Mouse (Mus musculus): ENCODE data around the gene Plxnb3. TPM values are rescaled to one million over a fixed set of nuclear protein-coding genes. Genes with fewer than 3 reads are reported as not detected.

Gene Plxnb3
- total RNA-seq, 2 experiments from 2014 or later = 0.30 to 0.61 TPM

DNA sequence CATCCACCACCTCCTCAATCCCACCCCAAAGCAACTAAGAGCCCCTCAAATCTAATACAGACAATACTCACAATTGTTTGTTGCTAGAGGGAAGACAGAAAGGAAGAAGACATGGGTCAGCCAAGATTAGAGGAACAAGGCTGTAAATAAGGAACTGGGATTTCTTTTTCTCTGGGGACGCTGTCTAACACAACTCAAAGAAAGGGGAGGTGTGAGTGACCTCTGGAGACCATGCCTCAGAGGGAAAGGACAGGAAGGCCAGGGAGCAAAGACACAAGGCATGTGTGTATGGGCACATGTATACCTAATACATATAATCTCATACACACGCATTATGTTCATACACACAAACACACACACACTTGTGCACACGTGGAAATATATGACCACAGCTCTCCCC lies 25.3 kb downstream of the Plxnb3 start:
- DNase-seq (ENCODE audit: low spot score in 2 of 2) = no peak

DNA sequence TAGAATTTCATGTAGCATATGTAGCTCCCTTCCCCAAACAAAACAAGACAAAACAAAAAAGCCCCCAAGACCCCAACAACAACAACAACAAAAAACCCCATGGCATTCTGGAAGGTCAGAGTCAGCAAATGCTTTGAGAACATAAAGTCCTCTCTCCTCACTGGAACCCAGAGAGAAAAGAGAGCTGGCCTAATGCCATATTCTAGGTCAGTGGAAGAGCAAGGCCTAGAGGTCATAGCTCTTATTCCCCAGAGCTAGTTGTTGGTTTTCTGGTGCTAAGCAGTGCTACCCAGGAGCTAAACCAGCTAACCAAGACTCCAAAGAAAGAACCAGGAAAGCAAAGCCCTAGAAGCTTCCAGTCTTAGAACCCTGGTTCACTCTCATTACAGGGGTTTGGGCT lies 28.8 kb downstream of the Plxnb3 start:
- no peak for DNase-seq (ENCODE audit: low spot score in 2 of 2)

DNA sequence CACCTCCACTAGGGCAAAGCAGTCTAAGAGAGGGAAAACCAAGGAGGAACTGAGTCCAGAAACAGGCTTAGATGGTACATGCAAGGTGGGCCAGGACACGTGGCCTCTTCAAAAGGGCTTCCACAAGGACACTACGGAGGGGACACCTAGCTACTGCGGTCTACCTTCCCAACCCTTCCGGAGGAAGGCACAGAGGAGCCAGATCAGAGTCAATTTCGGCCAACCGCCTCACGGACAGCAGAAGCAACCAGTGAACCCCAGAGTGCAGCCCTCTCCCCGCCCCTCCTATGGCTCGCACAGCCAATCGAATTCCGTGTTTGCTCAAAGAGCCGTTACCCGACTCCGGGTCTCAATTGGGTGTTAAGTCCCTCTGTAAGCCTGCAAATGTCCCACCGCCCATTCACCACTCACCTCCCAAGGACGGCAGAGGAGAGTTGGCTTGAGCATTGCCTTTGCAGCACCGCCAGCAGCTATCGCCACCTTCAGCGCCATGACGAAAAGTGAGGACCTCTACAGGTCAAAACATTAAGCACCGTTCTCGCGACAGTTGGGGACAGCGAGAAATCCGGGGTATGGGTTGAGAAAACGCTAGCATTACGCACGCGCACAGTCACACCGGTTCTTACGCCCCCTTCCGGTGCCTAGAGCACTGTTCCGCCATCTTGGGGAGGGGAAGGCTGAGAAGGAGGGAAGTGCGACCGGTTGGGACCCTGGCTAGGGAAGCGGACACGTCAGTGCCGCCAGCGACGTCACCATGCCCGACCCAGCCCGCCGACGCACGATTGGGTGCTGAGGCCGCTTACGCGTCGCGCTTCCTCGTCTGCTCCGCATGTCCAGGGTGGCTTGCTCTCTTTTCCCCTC lies 29.7 kb downstream of the Plxnb3 start, which contains the start of the genes Idh3g and Ssr4:
Gene Idh3g, minus strand, starts transcription at position 534 of the 861 bp plus-strand sequence.
Gene Ssr4, plus strand, starts transcription at position 665 of the 861 bp plus-strand sequence.
- peak; percentile 80 to 86 for DNase-seq (ENCODE audit: low spot score in 2 of 2)

DNA sequence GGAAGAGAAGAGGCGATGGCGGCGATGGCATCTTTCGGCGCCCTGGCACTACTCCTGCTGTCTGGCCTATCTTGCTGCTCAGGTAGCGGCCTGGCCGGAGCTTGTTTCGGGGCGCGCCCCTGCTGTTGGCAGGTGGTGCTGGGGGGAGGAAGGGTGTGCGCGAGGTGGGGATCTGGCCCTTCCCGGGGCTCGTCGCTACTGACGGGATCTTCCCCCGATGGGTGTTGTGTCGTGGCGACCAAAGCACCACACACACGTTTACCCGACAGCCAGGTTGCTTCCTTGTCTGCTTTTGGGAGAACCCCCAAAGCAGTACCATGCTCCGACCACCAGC lies 30.3 kb downstream of the Plxnb3 start:
- no peak for DNase-seq (ENCODE audit: low spot score in 2 of 2)

DNA sequence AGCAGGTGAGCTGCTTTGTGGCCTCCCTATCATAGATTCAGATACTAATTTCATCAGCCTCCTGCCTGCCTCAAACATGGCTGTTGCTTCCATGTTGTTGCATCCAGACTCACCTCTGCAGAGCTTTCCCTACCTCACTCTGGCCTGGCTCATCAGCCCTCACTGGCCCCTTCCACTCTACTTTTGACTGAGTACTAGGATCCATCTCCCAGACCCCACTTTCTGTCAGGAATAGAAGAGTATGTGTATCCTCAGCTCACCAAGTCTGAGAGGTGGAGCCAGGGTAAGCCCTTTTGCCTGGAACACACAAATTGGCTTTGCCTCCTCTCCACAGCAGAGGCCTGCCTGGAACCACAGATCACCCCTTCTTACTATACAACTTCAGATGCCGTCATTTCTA lies 31.6 kb downstream of the Plxnb3 start:
- DNase-seq (ENCODE audit: low spot score in 2 of 2) = no peak

DNA sequence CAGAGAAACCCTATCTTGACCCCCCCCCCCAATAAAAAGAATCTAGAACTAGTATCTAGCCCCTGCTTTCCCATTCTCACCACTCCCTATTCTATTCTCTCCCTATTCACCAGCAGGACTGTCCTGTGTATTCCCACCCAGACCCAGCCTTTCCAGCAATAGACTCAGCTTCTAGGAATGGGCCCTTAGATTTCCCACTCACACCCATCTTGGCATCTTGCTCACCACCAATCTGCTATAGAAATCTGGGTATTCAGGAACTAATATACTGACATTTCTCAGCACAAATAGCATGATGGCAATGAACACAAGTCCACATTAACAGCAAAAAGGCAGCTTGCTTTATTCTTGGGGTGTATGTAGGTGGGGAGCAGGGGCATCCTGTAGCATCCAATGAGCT lies 36.1 kb downstream of the Plxnb3 start:
- no peak for DNase-seq (ENCODE audit: low spot score in 2 of 2)

DNA sequence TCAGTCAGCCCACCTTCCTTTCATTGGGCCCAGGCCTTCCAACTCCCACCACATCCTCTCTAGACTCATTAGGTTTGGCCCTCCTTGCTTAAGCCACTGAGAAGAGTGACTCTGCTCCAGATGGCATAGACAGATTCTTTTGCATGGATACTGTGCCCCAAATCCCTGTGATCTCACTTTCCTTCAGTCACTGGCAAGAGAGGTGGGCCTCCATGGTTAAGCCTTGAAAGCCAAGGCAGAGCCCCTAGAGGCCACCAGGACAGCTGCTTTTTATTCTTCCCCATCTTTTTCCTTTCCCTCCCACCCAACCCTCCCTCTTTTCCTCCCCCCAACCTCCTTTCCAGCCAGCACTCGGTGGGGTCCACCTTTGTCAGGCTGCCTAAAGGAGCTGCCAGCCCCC lies 36.6 kb downstream of the Plxnb3 start:
- no peak for DNase-seq (ENCODE audit: low spot score in 2 of 2)

DNA sequence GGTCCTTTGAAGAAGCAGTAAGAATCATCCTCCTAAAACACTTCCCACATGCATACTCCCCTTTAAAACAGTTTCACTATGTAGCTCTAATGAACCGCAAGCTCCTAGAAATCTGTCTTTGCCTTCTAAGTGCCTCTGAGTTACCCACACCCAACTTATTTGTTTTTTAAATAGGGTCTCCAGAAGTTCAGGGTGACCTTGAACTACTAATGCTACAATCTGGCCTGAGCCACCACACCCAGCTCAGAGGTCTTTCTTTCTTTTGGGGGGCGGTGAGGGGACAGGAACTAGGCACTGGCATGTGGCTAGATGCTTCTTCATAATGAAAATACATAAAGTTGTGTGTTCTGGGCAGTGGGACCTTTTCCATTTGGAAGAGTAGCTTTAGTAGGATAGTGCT lies 40.6 kb downstream of the Plxnb3 start:
- DNase-seq (ENCODE audit: low spot score in 2 of 2) = no peak

DNA sequence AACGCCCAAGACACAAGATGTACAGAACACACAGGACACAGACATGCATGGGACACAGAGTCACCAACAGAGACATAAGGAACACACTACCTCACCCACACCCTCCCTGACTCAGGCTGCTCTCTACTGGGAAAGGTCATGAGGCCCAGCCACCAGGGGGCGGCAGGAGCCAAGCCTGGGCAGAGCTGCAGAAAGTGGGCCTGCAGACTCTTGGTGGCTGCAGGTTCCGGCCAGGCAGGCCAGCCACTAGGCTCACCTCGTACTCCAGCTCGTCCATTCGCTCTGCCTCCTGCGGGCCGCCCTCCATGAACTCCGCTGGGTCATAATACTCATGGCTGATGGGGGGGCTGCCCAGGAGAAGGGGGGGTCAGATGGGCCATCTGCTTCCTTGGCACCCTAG lies 41.6 kb downstream of the Plxnb3 start:
- DNase-seq (ENCODE audit: low spot score in 2 of 2) = peak; percentile 62 to 63

DNA sequence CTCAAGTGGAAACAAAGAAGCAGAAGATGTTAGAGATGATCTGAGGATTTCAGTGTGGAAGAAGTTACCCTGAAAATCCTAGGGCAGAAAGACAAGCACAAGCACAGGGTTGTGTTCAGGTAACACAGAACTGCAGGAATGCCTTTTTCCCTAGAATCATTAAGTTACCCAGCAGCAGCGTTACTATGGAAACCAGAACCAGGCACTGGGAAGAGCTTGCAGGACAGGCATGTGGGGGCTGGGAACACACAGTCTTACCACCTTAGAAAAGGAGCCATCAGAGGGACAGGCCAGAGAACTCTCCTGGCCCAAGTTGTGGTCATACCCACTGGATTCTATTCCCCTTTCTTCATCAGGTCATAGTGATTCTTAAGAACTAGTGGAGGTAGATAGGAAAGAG lies 48.9 kb downstream of the Plxnb3 start:
- no peak for DNase-seq (ENCODE audit: low spot score in 2 of 2)

DNA sequence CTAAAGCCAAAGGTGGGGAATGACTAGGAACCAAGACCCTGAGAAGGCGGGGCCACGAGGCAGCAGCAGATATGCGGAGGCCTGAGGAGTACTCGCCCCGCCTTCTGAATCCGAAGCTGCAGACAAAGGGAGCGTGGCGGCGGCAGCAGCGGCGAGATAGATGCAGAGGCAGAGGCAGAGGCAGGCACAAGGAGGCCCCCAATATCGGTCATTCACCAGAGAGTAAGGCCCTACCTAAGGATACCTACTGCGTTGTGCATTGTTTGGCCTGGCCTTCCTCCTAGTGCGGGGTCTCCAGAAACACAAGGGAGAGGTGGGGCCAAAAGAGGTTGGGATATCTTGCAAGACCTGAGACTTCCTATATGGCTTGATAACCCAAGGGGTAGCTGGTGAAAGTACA lies 58.2 kb downstream of the Plxnb3 start:
- DNase-seq (ENCODE audit: low spot score in 2 of 2) = no peak

DNA sequence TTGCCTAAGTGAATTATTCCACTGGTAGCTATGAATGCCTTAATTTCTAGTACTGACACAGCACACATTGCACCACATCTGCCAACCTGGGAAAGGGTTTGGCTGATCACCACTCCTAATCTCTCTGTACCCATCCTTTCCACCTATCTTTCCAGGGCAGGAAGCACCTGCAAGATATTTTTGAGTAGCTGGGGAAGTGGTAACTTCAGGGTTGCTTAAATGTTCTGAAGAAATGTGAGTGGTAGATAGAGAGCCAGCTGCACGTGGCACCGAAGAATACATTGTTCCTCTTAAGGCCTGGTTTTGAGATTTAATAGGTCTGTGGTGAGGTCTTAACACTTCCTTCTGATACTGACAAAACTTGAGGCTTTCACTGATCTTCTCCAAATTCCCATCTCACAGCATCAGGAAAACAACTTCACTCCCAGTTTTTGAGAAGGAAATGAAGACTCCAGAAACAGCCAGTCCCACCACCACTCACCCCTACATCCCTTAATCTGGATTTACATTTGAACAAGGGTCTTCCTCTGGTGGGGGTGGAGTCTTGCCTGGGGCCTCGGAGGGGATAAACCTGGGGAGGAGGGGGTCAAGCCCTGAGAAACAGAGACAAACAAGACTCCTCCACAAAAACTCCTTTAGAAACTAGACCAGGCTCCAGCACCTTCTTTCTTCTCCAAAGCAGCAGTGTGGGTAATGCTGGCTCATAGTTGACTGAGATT lies 59.9 kb downstream of the Plxnb3 start:
- no peak for DNase-seq (ENCODE audit: low spot score in 2 of 2)

Other genes starting within 250 kb of the Plxnb3 start
- gene Dusp9, start 117.7 kb upstream of the Plxnb3 start, total RNA-seq (2021) = under 1 TPM; 0.20 to 0.35 TPM
- gene Pnck, start 97.0 kb upstream of the Plxnb3 start, total RNA-seq (2021) = 10 to 100 TPM; 10.6 to 11.7 TPM
- gene Slc6a8, start 83.9 kb upstream of the Plxnb3 start, total RNA-seq (2021) = 10 to 100 TPM; 74.5 to 97.7 TPM
- gene Bcap31, start 40.9 kb upstream of the Plxnb3 start, total RNA-seq (2021) = 100 to 1,000 TPM; 289 to 309 TPM
- gene Abcd1, start 40.5 kb upstream of the Plxnb3 start, total RNA-seq (2021) = 10 to 100 TPM; 24.0 to 24.3 TPM
- gene Srpk3, start 17.3 kb downstream of the Plxnb3 start, total RNA-seq (2021) = under 1 TPM in 1 of 2 experiments, not detected in 1; 0.74 TPM
- gene Idh3g, start 29.8 kb downstream of the Plxnb3 start, total RNA-seq (2021) = 100 to 1,000 TPM; 495 to 693 TPM
- 100 to 1,000 TPM; 138 to 158 TPM for gene Ssr4, start 29.9 kb downstream of the Plxnb3 start, total RNA-seq (2021)
- gene Pdzd4, start 67.9 kb downstream of the Plxnb3 start, total RNA-seq (2021) = 1 to 10 TPM; 4.0 to 5.3 TPM
- gene Avpr2, start 135.0 kb downstream of the Plxnb3 start, total RNA-seq (2021) = not detected
- 10 to 100 TPM in 1 of 2 experiments, 1 to 10 TPM in 1; 7.0 to 13.8 TPM for gene L1cam, start 139.0 kb downstream of the Plxnb3 start, total RNA-seq (2021)
- 1 to 10 TPM; 3.1 to 4.2 TPM for gene Arhgap4, start 164.8 kb downstream of the Plxnb3 start, total RNA-seq (2021)
- gene Naa10, start 164.9 kb downstream of the Plxnb3 start, total RNA-seq (2021) = 10 to 100 TPM; 80.3 to 83.2 TPM
- 10 to 100 TPM; 22.0 to 29.6 TPM for gene Renbp, start 173.8 kb downstream of the Plxnb3 start, total RNA-seq (2021)
- 10 to 100 TPM; 47.7 to 49.5 TPM for gene Hcfc1, start 209.3 kb downstream of the Plxnb3 start, total RNA-seq (2021)